Mouse (Mus musculus) lung, postnatal 4 days (tissue): ENCODE data around the gene Dhcr24.
A peak's percentile ranks its signal among the peaks of the same experiment; 100 is the strongest.

Experiments
- DNase-seq, 2 experiments: peaks; one replicate each; pipeline ENCODE4 v3.0.0; 2021

The Dhcr24 gene

GRCm38 (mm10) chr4:106606639-106607554, 46.1 kb downstream of the Dhcr24 start:
- no peak for DNase-seq

- DNase-seq = no peak
Measured at GRCm38 (mm10) chr4:106607905-106608304, 47.1 kb downstream of the Dhcr24 start.

DNA sequence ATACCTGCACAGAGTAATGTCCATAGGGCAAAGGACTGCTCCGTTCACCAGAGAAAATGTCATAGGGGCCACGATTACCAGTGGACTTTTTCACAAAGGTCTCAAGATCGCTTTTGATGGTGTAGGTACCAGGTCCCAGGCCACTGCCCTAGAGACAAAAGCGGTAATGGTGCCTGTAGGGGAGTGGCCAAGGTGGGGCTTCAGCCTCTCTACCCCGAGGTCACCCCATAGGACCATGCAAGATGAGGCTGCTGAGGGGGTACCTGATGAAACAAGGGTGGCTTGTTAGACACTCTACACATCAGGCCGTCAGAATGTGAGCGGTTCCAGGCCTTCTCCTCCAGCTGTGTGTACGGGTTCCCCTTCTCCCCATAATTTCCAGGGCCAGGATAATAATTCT, 52.3 kb downstream of the Dhcr24 start:
- DNase-seq = no peak

DNA sequence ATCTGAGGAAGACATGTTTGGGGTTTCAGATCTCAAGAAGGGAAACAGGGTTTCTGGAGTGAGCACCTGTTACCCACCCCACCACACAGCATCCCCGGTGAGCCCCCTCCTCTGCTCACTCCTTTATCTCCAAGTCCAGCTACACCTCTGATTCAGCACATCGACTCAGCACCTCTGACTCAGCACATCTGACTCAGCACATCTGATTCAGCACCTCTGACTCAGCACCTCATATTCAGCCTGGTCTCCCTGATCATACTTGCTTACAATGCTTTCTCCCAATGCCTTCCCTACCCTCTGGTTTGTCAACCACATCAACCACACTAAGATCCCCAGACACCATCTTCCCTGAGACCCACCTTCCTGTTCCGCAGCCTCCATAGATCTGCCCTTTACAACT, 52.7 kb downstream of the Dhcr24 start:
- no peak for DNase-seq

DNA sequence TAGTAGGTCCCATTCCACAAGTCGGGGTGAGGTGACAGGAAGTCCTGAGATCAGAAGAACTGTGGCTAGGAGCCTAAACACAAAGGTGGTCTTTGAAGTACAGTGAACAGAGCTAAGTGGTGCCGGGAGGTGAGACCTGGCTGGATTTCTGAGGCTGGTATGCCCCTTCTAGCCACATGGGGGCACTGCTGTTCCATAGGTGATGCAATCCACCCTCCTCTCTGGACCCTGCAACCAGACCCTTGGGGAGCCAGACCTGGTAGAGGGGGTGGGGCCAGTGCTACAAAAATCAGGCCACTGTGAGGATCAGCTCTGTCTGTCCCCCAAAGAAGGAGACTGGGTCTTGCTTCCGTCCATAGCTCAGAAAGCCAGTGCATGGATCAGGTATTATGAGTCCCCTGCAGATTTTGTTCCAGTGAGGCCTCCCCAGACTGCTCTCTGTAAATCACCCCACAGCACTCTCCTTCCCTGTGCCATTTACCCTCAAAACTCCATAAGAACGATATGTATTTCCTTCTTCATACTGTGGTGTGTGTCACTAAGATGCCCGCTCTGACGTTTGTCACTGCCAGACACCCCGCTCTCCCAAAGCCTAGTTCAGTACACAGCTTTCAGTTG, 53.5 kb downstream of the Dhcr24 start:
- DNase-seq = peak; percentile 60 to 74

- DNase-seq = no peak
Measured at GRCm38 (mm10) chr4:106614881-106615280, 54.0 kb downstream of the Dhcr24 start.

DNA sequence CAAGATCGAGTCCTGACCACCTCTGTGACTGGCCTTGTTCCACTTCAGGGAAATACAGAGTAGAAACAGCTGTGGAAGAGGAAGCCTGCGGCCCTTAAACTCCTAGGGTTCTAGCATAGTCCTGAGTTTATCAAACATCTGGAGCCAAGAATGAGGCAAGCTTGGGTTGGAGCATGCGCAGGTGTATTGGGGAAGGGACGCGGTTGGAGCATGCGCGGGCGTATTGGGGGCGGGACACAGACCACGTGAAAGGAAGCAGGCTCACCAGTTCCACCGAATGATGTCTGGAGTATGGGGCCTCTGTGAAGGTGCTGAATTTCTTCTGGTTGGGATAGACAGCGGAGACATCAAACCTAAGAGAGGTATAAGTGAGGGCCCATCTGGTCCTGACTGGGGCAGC, 54.8 kb downstream of the Dhcr24 start:
- no peak for DNase-seq

DNA sequence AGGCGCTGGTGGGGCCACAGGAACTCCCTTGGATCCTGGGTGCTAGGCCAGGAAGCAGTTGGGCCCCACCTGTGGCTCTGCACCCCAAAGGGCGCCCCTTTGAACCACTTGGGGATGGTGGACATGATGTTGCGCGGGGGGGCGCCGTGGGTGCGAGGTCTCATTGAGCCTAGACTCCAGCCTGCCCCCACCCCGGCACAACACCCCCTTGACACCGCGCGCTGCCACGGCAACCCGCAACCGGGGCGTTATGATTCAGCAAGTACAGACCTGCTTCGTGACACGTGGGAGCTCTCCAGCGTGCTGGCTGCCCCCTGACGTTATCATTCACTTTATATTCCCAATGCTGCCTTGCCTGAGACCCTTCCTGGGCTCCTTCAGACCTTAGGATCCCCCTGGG, 56.2 kb downstream of the Dhcr24 start, which contains the start of gene Lexm:
Gene Lexm, minus strand, starts transcription at position 186 of the 400 bp plus-strand sequence.
- no peak for DNase-seq

GRCm38 (mm10) chr4:106618898-106619297, 58.1 kb downstream of the Dhcr24 start:
- no peak for DNase-seq

DNA sequence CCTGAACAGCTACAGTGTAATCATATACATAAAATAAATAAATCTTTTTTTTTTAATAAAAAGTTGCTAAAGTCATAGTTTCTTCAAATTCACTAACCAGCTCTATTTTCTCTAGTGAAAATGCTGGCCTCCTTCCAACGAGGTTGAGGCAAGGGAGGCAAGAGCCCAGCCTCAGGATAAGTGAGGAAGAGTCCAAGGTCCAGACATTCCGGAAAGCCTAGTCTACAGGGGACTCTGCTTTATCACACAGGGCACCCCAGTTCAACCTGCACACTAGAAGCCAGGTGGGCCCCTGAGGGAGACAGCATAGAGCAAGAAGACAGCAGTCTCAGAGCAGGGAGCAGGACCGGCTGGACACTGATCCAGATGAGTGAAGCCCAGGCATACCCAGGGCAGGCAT, 60.6 kb downstream of the Dhcr24 start:
- no peak for DNase-seq

- DNase-seq = peak; percentile 43 to 72
Measured at GRCm38 (mm10) chr4:106622030-106622493, 61.2 kb downstream of the Dhcr24 start, which contains the start of gene Ttc22. Gene Ttc22 (plus strand): TSS chr4:106622432.

GRCm38 (mm10) chr4:106622712-106623111, 61.9 kb downstream of the Dhcr24 start:
- DNase-seq = no peak

GRCm38 (mm10) chr4:106624271-106624670, 63.4 kb downstream of the Dhcr24 start:
- no peak for DNase-seq

- DNase-seq = no peak
Measured at GRCm38 (mm10) chr4:106627809-106628208, 67.0 kb downstream of the Dhcr24 start.

- no peak for DNase-seq
Measured at GRCm38 (mm10) chr4:106628650-106629360, 68.0 kb downstream of the Dhcr24 start.

GRCm38 (mm10) chr4:106629374-106629773, 68.5 kb downstream of the Dhcr24 start:
- no peak for DNase-seq

- peak; percentile 42 to 59 for DNase-seq
Measured at GRCm38 (mm10) chr4:106630333-106631220, 69.7 kb downstream of the Dhcr24 start.

DNA sequence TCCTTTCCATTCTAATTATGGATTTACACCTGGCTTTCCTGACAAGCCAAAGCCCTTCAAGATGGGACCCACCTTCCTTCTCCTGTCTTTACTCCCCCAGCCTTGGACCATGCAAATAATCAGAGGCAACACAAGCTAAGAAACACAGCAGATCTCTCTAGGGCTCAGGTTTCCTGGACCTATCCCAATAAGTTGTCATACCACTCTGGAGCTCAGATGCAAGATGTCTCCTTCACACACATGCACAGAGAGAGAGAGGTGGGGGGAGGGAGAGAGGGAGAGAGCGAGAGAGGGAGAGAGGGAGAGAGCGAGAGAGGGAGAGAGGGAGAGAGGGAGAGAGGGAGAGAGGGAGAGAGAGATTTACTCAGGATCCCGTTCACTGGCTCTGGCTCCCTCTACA, 71.5 kb downstream of the Dhcr24 start:
- no peak for DNase-seq

DNA sequence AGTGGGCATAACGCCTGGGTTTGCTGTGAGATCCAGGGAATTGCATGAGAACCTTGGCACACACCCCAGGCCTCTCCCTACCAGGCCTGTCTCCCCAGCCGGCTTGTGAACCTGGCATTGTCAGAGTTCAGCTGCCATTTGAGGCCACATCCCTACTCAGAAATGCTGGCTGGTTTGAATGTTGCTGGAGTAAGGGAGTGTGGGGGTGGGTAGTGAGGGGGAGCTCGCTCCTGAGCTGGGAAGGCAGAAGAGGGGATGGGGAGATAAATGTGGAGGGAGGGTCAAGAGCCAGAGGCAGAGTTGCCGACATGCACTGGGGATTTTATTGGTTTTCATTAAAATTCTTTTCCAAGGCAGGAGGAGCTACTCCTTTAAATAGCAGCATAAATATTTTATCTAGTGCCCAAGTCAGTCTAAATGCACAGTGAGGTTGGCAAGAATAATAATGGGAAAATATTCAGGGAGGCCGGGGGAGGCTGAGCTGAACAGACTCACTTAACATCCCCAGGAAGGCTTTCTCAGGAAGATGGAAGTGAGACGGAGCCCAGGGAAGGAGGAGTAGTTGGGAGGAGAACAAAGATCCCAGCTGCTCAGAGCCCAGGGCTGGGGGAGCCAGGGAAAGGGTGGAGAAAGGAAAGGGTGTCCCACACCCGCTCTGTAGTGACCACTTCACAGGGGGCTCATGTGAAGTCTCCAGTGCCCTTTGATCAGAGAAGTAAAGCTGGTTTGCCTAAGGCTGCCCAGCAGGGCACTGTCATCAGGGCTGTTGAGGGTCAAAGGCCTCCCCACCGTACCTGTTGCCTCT, 72.6 kb downstream of the Dhcr24 start:
- no peak for DNase-seq

- no peak for DNase-seq
Measured at GRCm38 (mm10) chr4:106634086-106634479, 73.2 kb downstream of the Dhcr24 start.
